Mouse (Mus musculus): ENCODE results near the gene Pnma5.
A peak's percentile ranks its signal among the peaks of the same experiment; 100 is the strongest.

DNA sequence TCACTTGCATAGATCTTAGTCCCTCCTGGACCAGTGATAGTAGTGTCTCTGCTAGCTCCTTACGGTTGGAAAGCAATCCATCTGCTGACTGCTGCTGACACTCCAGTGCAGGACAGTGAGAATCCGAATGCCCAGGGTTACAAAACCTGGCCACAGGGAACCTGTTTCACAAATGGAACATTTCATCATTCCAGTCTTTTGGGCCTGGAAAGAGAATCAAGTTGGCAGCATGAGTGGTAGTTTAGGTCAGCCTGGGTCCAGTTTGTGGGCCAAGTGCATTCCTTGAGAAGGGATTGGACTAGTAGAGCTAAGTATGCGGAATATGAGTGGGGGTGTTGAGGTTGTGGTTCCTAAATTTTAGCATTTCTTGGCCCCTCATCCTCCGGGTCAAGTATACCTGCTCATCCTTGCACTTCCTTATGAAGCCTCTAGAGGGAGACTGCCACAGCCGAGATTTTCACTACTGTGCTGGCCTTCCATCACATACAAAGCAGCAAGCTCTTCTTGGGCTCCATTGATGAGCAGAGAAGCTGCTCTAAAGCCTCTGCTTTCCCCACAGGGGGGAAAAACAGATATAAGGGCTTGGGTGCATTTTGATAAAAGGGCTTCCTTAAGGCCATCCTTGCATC lies 44.5 kb downstream of the Pnma5 start:
- TF ChIP-seq CTCF (IDR thresholded peaks at IDR 0.05) (peak; percentile 72), POLR2A (IDR thresholded peaks at IDR 0.05; ENCODE audit: insufficient read depth, low read depth, low read length) (no peak), EP300 (IDR thresholded peaks at IDR 0.05; ENCODE audit: insufficient read depth, low read depth, low read length) (no peak)

All from heart, adult 2 months (tissue).